Comparison of ENCODE assay signal across 10 mouse cellular contexts in genomic region chr15:57140130-57140750, GRCm38 (mm10).
DNase-seq lines count a peak whose midpoint lies in the region; ATAC-seq and TF ChIP-seq lines count a peak whose summit lies in the region.
"Had no signal": no experiment of that assay in that cellular context is flagged by ENCODE, and none has a peak within 500 bp of the region (broad histone marks: within the 10 kb centered on the region; RNA-seq: fewer than 3 reads in every experiment).

No protein-coding gene starts in this region.

- no peak overlapping the region for H3K27ac ChIP-seq in hindbrain, embryonic 11.5 days (ENCODE audit: low read depth, low read length)
- H3K27ac ChIP-seq in hindbrain, embryonic 12.5 days = no peak overlapping the region
- H3K27ac ChIP-seq: kidney, embryonic 15.5 days; midbrain, embryonic 10.5 days had no signal

- no peak overlapping the region for H3K4me2 ChIP-seq in hindbrain, embryonic 11.5 days (replicated peaks; ENCODE audit: low read depth, low read length)
- H3K4me2 ChIP-seq in hindbrain, embryonic 12.5 days (replicated peaks) = no peak overlapping the region
- H3K4me2 ChIP-seq: kidney, embryonic 15.5 days had no signal

- no peaks in the 10 kb centered on the region for H3K9me3 ChIP-seq in hindbrain, embryonic 11.5 days (ENCODE audit: control insufficient read depth, low read length)
- H3K9me3 ChIP-seq in hindbrain, embryonic 12.5 days (replicated peaks) = no peaks in the 10 kb centered on the region
- H3K9me3 ChIP-seq: kidney, embryonic 15.5 days; midbrain, embryonic 10.5 days had no signal

- ATAC-seq in hindbrain, embryonic 11.5 days (ENCODE audit: low FRiP score) = no peak
- ATAC-seq in hindbrain, embryonic 12.5 days (ENCODE audit: low FRiP score) = no peak
- no peak for ATAC-seq in megakaryocyte-erythroid progenitor cell, adult 5-6 weeks (replicated peaks; ENCODE audit: low FRiP score, low TSS enrichment, poor library complexity, severe bottlenecking)

- H3K27me3 ChIP-seq in hindbrain, embryonic 11.5 days (ENCODE audit: control insufficient read depth, insufficient read depth, low read length) = no peaks in the 10 kb centered on the region
- no peaks in the 10 kb centered on the region for H3K27me3 ChIP-seq in hindbrain, embryonic 12.5 days
- H3K27me3 ChIP-seq: kidney, embryonic 15.5 days had no signal

- H3K4me3 ChIP-seq in hindbrain, embryonic 11.5 days (ENCODE audit: low read depth, low read length) = no peak overlapping the region
- no peak overlapping the region for H3K4me3 ChIP-seq in hindbrain, embryonic 12.5 days
- H3K4me3 ChIP-seq: kidney, embryonic 15.5 days; midbrain, embryonic 10.5 days had no signal

- peak; percentile 27 for DNase-seq in hindbrain, embryonic 11.5 days (ENCODE audit: low spot score)
- peak; percentile 9 for DNase-seq in brain, embryonic 14.5 days (ENCODE audit: low read depth)
- DNase-seq in fat pad, adult 2 months (ENCODE audit: extremely low read depth, low read depth, low spot score) = peak; percentile 76
- DNase-seq in mesoderm, embryonic 11.5 days (ENCODE audit: low read depth, low spot score) = peak; percentile 8
- DNase-seq in cerebellum, adult 8-10 months = no peak
- DNase-seq: thymus, postnatal 4 days had no signal

- no peak for TF ChIP-seq CTCF in brain, embryonic 14.5 days (IDR thresholded peaks at IDR 0.05; ENCODE audit: borderline replicate concordance, extremely low read depth, insufficient read depth, insufficient read length)

- H3K36me3 ChIP-seq in hindbrain, embryonic 11.5 days (ENCODE audit: control insufficient read depth, insufficient read depth, low read length) = no peaks in the 10 kb centered on the region
- no peaks in the 10 kb centered on the region for H3K36me3 ChIP-seq in hindbrain, embryonic 12.5 days
- H3K36me3 ChIP-seq: kidney, embryonic 15.5 days; midbrain, embryonic 10.5 days had no signal

- WGBS in hindbrain, embryonic 11.5 days = 36% methylated on average over 9 of the region's 9 CpGs
- WGBS in hindbrain, embryonic 12.5 days = 35% methylated on average over 9 of the region's 9 CpGs

- no peak overlapping the region for H3K9ac ChIP-seq in hindbrain, embryonic 11.5 days (ENCODE audit: low read depth, low read length)
- H3K9ac ChIP-seq in hindbrain, embryonic 12.5 days = no peak overlapping the region
- H3K9ac ChIP-seq: kidney, embryonic 15.5 days had no signal

- no peaks in the 10 kb centered on the region for H3K4me1 ChIP-seq in hindbrain, embryonic 11.5 days (replicated peaks; ENCODE audit: control insufficient read depth, insufficient read depth, low read length)
- H3K4me1 ChIP-seq in hindbrain, embryonic 12.5 days = no peaks in the 10 kb centered on the region
- H3K4me1 ChIP-seq: kidney, embryonic 15.5 days; midbrain, embryonic 10.5 days had no signal

- TF ChIP-seq POLR2A in brain, embryonic 14.5 days (IDR thresholded peaks at IDR 0.05; ENCODE audit: borderline replicate concordance, extremely low read depth, insufficient read depth, insufficient read length, poor library complexity, severe bottlenecking) = no peak
